Mouse (Mus musculus) kidney, postnatal 0 days (tissue): ENCODE data around the gene Pou2f1. TPM values are rescaled to one million over a fixed set of nuclear protein-coding genes. Genes with fewer than 3 reads are reported as not detected.

Experiments used
- ATAC-seq: fragments of 200-750 bp; cut with Nextera tagmentation; replicated peaks from 2 replicates; pipeline ENCODE4 v1.8.0; 2017; ENCODE audit warnings: low read depth, moderate number of reproducible peaks, moderate TSS enrichment, moderate library complexity; ENCODE audit not compliant: low FRiP score
- DNase-seq: peaks from one replicate; pipeline ENCODE4 v3.0.0-alpha.2; 2016; ENCODE audit warnings: low spot score
- H3K27ac ChIP-seq: fragments of 300-500 bp; sonication (generic); 2 replicates; pipeline ENCODE4 v1.5.1; 2014; ENCODE audit warnings: mild to moderate bottlenecking
- H3K27me3 ChIP-seq: fragments of 300-500 bp; sonication (generic); 2 replicates; pipeline ENCODE4 v1.6.1; 2014; ENCODE audit warnings: low read length, mixed read lengths; ENCODE audit not compliant: insufficient read depth
- H3K36me3 ChIP-seq: fragments of 300-500 bp; sonication (generic); 2 replicates; pipeline ENCODE4 v1.6.1; 2014; ENCODE audit warnings: low read length, mixed read lengths; ENCODE audit not compliant: insufficient read depth
- H3K4me1 ChIP-seq: fragments of 300-500 bp; sonication (generic); replicated peaks from 2 replicates; pipeline ENCODE4 v1.6.1; 2014; ENCODE audit warnings: antibody characterized with exemption, low read length, mixed read lengths; ENCODE audit not compliant: insufficient read depth
- H3K4me2 ChIP-seq: fragments of 300-500 bp; sonication (generic); 2 replicates; pipeline ENCODE4 v1.6.1; 2014; ENCODE audit warnings: mild to moderate bottlenecking, low read length, moderate library complexity, mixed read lengths
- H3K4me3 ChIP-seq: fragments of 300-500 bp; sonication (generic); replicated peaks from 2 replicates; pipeline ENCODE4 v1.5.1; 2014; ENCODE audit warnings: low read depth, low read length
- H3K9ac ChIP-seq: fragments of 300-500 bp; sonication (generic); 2 replicates; pipeline ENCODE4 v1.6.1; 2014; ENCODE audit warnings: low read depth, low read length
- H3K9me3 ChIP-seq: fragments of 300-500 bp; sonication (generic); replicated peaks from 2 replicates; pipeline ENCODE4 v1.6.1; 2016; ENCODE audit warnings: low read length, inconsistent platforms, mixed read lengths
- CTCF ChIP-seq: IDR thresholded peaks from 2 replicates; pipeline ENCODE4 v1.5.1; 2016; ENCODE audit warnings: antibody characterized with exemption, low read depth, mild to moderate bottlenecking, moderate library complexity
- WGBS: fragments of 180-500 bp; shearing (Covaris S2); extraction: QIAGEN DNeasy Blood & Tissue Kit; methylation state at CpG from one replicate; pipeline ENCODE4 v1.1.7; 2014; 5-methylcytosine and 5-hydroxymethylcytosine counted together
- polyA plus RNA-seq: library from polyadenylated mRNA; unstranded; fragments of >200 nt; fragmentation: Nextera tagmentation; extraction: Ambion mirVana; gene quantifications from 2 replicates; pipeline ENCODE4 v1.2.1, GENCODE M21; 2015

Pou2f1 gene
- polyA plus RNA-seq, 1 experiment from 2014 or later: 11.6 TPM

DNA sequence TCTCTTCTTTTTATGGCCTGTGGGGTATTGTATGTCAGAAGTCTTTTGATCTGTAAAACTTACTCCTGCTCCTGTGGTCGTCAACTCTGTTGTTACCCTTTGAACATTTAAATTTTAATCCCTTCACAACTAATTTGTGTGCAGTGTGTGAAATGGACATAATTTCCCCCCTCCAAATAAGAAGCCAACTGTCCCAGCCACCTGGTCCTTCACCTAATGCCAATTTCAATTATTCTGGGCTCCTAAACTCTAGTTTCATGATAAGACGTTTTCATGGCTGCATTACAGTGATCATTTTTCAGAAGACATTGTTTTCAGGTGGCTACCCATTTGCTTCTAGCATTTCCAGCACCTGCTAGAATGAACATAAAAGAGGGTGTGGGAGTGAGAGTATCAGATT, 13.9 kb downstream of the Pou2f1 start:
- H3K9ac ChIP-seq: no peak overlapping the region
- 55% methylated on average over 2 of the region's 2 CpGs for WGBS
- ATAC-seq: no peak
- no peak overlapping the region for H3K4me3 ChIP-seq
- no peaks in the 10 kb centered on the region for H3K4me1 ChIP-seq
- no peak overlapping the region for H3K27ac ChIP-seq
- H3K36me3 ChIP-seq: no peaks in the 10 kb centered on the region
- DNase-seq: no peak
- H3K27me3 ChIP-seq: no peaks in the 10 kb centered on the region
- H3K9me3 ChIP-seq: no peaks in the 10 kb centered on the region
- no peak overlapping the region for H3K4me2 ChIP-seq
- no peak for TF ChIP-seq CTCF

DNA sequence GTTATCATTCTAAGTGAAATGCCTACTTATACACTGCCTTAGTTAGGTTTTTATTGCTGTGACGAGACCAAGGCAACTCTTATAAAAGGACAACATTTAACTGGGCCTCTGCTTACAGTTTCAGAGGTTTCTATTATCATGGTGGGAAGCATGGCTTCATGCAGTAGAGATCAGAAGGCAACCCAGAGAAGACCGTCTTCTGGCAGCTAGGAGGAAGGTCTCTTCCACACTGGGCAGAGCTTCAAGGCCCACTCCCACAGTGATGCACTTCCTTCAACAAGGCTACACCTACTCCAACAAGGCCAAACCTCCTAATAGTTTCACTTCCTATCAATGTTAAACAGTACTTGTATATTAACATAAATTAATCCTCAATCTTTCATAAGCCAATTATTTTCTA, 14.4 kb downstream of the Pou2f1 start:
- Histone ChIP-seq H3K4me3 (no peak overlapping the region), H3K9ac (no peak overlapping the region), H3K36me3 (no peaks in the 10 kb centered on the region), H3K9me3 (no peaks in the 10 kb centered on the region), H3K4me1 (no peaks in the 10 kb centered on the region), H3K27me3 (no peaks in the 10 kb centered on the region), H3K4me2 (no peak overlapping the region), H3K27ac (no peak overlapping the region)
- DNase-seq (no peak), ATAC-seq (no peak)
- 98% methylated on average over 2 of the region's 2 CpGs for WGBS
- TF ChIP-seq CTCF: no peak

DNA sequence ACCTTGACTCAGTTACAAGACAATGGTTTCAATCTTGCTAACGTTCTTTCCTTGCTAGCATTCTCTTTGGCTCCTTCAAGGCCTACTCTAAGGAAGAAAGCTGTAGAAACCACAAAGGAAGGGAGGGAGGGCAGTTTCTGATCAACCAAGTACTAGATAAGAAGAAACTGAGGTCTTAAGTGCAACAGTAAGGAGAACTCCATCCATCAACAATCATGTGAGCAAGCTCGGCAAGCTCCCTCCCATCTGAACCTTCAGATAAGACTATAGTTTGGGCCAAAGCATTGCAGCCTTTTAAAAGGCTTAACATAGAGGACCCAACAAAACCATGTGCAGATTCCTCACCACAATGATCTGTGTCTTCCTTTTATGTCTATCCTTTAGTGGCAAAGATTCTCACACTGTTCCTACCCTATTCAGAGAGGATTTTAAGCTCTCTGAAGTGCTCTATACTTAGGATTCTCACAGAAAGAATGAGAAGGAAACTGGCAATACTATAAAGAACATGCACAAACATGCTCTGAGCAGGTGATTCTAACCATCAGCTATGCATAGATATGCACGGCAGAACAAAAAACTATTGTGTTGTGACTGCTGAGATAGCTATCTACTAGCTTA, 16.6 kb downstream of the Pou2f1 start:
- ATAC-seq: no peak

DNA sequence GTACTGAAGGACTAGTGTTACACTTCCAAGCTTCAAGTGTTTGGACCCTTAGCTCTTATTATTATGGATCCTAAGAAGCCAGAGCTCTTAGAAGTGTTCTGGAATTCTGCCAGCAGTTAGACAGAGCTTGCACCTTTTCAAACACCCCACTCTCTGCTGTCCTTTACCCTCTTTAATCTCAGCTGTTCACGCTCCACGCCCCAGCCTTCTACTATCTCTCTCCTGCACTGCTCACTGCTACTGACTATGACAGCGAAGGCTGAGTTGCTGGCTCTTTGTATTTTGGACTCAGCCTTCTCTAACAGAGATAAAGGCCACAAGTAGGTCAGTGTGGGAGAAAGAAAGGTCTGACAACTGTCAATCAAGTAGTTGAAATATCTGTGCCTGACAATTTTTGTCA, 17.3 kb downstream of the Pou2f1 start:
- no peaks in the 10 kb centered on the region for H3K27me3 ChIP-seq
- H3K9me3 ChIP-seq: no peaks in the 10 kb centered on the region
- H3K36me3 ChIP-seq: no peaks in the 10 kb centered on the region
- ATAC-seq: no peak
- H3K4me2 ChIP-seq: no peak overlapping the region
- 85% methylated on average over 3 of the region's 3 CpGs for WGBS
- no peaks in the 10 kb centered on the region for H3K4me1 ChIP-seq
- H3K9ac ChIP-seq: no peak overlapping the region
- no peak overlapping the region for H3K4me3 ChIP-seq
- DNase-seq: no peak
- TF ChIP-seq CTCF: no peak
- no peak overlapping the region for H3K27ac ChIP-seq

More for the DNA sequence above, 16.6 kb downstream of the Pou2f1 start:
- Histone ChIP-seq H3K27ac (no peak overlapping the region), H3K9me3 (no peaks in the 10 kb centered on the region), H3K4me1 (no peaks in the 10 kb centered on the region), H3K36me3 (no peaks in the 10 kb centered on the region), H3K9ac (no peak overlapping the region), H3K27me3 (no peaks in the 10 kb centered on the region), H3K4me2 (no peak overlapping the region), H3K4me3 (no peak overlapping the region)
- 79% methylated on average over 3 of the region's 3 CpGs for WGBS
- no peak for DNase-seq
- no peak for TF ChIP-seq CTCF

DNA sequence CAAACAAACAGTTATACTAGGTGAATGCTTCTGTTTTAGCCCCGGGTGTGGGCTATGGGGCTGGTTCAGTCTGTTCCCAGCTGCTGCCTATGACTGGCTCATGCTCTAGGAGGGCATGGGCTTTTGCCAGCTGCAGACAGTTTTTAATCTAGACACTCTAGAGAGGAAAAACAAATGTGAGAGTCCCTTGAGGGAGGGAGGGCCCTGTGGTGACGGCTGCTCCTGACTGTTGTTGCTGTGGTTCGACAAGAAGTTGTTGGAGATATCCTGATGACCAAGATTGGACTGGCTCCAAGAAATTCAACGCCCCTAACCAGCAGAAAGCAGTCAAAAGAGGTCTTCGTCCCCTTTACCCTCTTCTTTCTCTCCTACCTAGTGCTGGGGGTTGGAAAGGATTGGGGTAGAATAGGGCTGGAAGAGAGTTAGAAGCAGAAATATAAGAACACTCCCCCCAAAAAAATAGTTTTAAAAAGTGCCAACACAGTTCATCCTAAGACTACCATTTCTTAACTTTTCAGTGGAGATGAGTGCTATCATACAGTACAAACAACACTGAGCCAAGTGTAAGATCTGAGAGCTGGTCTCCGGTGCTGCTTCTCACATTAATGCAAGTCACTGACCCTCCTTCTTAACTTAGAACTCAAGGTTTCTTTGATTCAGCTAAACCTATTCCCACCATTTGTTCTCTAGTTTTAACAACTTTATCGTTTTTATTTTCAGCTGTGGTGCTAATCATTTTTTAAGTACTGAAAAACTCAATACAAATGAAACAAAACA, 25.6 kb downstream of the Pou2f1 start:
- Histone ChIP-seq H3K4me2 (no peak overlapping the region), H3K27ac (no peak overlapping the region), H3K9me3 (no peaks in the 10 kb centered on the region), H3K4me3 (no peak overlapping the region), H3K27me3 (no peaks in the 10 kb centered on the region), H3K4me1 (no peaks in the 10 kb centered on the region), H3K36me3 (no peaks in the 10 kb centered on the region), H3K9ac (no peak overlapping the region)
- 60% methylated on average over 7 of the region's 7 CpGs for WGBS
- TF ChIP-seq CTCF: no peak
- DNase-seq (no peak), ATAC-seq (no peak)

DNA sequence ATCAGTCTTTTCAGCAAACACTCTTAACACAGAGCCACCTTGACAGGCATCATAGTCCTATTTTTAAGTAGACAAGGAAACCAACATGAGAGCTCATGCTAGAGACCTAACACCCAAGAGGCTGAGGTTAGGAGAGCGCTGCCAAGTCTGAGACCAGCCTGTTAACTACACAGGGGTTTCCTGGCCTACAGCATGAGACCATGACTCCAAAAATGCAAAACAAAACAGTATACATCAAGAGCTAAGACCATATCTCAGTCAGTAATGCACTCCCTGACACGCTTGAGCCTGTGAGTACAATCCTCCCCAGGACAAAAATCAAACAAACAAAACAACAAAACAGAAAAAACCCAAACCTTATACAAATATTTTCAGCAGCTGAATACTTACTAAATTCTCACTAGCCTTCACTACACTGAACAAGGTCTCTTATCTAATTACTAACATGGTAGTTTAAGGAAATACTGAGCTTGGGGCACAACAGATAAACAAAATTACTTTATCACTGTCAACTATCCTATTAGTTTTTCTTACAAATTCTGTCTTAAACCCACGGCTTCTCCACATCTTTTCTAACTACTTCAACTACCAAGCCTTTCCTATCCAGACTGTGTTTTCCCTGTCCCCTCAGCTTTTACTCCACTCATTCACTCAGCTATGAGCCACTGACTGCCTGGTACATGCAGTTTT, 33.3 kb downstream of the Pou2f1 start:
- TF ChIP-seq CTCF: no peak
- no peaks in the 10 kb centered on the region for H3K36me3 ChIP-seq
- no peaks in the 10 kb centered on the region for H3K4me1 ChIP-seq
- no peak overlapping the region for H3K27ac ChIP-seq
- H3K9ac ChIP-seq: no peak overlapping the region
- ATAC-seq: no peak
- 82% methylated on average over 3 of the region's 3 CpGs for WGBS
- no peaks in the 10 kb centered on the region for H3K27me3 ChIP-seq
- no peak overlapping the region for H3K4me3 ChIP-seq
- no peak for DNase-seq
- no peak overlapping the region for H3K4me2 ChIP-seq
- no peaks in the 10 kb centered on the region for H3K9me3 ChIP-seq
